Mouse (Mus musculus) ovary, postnatal 36 days (tissue): ENCODE results near the gene Igfbp5.

Source experiments
- DNase-seq: peaks from one replicate; pipeline ENCODE4 v3.0.0; 2022; ENCODE audit warnings: low spot score, mixed read lengths

Igfbp5 gene

DNA sequence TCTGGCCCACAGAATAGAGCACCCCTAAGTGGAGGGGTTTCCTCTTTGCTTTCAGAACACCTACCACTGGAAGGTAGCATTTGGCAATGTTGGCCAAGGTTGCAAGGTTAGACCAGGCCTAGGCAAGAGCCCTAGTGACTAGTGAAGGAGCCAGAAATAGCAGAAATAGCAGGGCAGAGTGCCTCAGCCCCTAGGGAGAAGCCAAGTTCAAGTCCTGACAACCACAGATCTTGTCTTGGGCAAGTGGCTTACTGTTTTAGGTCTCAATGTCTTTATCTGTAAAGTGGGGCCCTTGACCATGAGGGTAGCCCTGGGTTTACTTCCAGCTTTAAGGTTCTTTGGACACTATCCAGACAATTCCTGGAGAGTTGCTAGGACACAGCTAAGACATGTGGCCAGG, 5.4 kb downstream of the Igfbp5 start:
- DNase-seq = no peak

GRCm38 (mm10) chr1:72868429-72869215, 6.1 kb downstream of the Igfbp5 start:
- DNase-seq = no peak

DNA sequence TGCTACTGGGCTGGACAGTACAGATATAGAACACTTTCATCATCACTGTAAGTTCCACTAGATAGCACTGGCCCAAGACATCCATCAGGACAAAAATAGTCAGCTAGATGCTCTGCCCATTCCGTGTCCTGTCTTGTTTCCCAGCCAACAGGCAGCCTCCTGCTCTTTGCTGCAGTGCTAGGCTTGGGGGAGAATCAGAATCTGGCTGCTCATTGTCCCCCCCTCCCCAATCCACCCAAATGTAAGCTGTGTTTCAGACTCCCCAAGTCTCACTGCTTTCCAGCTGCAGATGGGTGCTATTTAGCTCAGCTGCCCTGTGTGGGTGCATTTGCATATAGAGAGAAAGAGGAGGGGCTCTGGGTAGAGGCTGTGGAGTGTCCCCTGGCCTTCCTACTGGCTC, 7.3 kb downstream of the Igfbp5 start:
- no peak for DNase-seq

- no peak for DNase-seq
Measured at GRCm38 (mm10) chr1:72866417-72866816, 8.3 kb downstream of the Igfbp5 start.

- peak; percentile 76 for DNase-seq
Measured at GRCm38 (mm10) chr1:72865900-72866299, 8.8 kb downstream of the Igfbp5 start.

DNA sequence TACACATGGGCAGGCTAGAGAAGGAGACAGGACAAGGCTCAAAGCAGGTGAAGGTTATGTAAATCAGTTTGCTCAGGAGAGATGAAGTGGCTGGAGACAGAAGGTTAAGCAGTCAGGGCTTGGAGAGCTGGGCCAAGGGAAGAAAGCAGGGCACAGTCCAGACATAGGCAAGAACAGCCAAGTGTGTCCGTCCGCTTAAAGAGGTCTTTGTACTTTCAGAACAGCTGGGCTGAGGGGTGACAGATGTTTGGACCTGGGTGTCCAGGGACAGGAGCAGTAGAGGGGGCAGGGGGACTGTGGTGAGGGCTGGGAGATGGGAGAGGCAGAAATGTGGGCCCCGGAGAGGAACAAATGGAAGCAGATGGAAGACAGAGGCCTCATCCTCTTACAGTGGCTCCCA, 10.4 kb downstream of the Igfbp5 start:
- no peak for DNase-seq

DNA sequence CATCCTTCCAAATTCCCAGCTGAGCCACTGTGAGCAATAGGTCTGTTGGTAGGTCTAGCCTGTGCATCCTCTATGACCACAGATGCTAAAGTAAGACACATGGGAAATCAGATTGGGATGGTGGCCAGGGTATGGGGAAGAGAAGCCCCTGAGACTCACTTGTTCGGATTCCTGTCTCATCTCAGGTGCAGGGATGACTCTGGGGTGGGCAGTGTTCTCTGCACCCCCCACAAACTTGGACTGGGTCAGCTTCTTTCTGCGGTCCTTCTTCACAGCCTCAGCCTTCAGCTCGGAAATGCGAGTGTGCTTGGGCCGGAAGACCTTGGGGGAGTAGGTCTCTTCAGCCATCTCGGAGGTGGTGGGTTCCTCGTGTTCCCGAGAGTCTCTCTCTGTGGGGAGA, 11.0 kb downstream of the Igfbp5 start:
- no peak for DNase-seq

GRCm38 (mm10) chr1:72862248-72862647, 12.4 kb downstream of the Igfbp5 start:
- no peak for DNase-seq

DNA sequence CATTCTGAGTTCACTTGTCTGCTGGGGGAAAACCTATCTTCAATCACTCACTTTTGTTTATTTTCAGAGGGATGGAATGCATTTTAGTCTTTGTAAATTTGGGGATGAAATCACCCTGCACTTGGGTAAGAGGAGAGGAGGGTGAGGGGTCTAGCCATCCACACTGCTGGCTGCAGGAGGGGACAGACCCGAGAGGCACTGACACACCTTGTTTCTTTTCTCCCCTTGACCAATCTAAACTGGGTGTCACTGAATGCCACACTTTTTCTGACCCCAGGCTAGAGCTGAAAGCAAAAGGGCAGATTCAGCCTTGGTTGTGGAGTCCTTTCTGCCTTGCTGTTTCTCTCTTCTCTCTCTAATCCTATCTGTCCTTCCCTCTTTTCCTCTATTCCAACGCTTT, 13.0 kb downstream of the Igfbp5 start:
- DNase-seq = no peak

DNA sequence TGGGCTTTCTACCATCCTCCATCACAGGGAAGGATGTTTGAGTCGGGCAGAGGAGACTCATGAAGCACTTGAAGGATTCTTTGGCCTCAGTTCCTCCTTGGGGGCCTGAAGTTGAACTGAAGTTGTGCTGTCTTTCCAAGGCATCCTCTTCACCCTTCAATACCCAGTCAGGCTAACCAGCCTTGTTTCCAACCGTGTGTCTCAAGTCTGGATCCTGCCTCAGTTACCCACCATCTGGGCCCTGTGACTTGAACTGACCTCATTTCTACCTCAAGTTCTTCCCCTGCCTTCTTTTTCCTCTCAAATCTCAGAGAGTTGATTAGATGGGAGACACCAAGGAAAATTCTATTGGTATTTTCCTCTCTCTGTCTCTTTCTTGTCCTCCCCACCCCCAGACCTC, 14.2 kb downstream of the Igfbp5 start:
- no peak for DNase-seq

GRCm38 (mm10) chr1:72859963-72860362, 14.7 kb downstream of the Igfbp5 start:
- DNase-seq = no peak

- DNase-seq = no peak
Measured at GRCm38 (mm10) chr1:72858874-72859273, 15.8 kb downstream of the Igfbp5 start.

DNA sequence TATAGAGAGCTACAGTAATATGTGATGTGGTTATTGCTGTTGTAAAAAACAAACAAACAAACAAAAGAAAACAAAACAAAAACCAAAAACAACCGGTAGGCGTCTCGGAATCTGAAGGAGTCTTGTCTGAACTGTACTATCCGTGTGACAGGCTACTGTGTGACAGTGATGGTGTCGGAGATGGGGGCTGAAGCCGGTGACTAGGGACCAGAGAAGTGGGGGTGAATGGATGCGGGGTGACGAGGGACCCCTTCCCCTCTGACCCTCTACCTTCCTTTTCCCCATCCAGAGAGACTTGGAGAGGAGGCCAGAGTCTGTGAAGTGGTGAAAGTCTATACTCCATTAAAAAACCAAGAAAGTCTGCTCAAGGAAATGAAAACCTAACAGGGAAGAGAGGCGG, 16.4 kb downstream of the Igfbp5 start:
- DNase-seq = no peak

DNA sequence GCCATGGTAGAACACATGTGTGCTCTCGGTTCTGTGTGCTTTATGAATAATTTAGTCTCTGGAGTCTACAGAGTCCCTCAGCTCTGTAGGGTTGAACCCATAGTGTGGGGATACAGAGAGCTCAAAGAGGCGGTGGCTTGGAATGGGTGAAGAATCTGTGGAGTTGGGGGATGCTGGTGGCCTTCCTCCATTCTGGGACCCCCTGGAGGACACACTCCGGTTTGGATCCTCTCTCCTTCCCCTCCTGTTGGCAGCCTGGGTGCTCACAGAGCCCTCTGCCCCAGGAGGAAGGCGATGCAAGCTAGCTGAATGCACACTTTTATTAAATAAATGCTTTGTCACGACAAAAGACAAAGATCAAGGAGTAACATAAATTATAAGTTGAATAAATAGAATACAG, 17.1 kb downstream of the Igfbp5 start:
- no peak for DNase-seq

DNA sequence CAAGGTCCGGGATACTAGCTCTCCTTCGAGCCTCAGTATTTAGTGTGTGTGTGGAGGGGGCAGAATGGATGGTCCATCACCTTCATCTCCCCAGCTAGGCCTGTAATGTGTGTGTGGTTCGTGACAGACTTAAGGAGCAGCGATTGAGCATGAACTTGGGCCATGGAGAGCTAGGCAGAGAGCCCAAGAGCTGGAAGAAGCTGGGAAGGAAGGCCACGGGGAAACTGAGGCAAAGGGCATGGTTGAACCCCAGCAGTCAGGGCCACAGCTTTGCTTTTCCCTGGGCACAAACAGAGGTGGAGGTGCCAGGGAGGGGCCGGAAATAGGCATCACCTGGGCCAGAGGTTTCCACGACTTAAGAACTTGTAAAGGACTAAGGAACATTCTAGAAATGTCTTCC, 17.5 kb downstream of the Igfbp5 start:
- no peak for DNase-seq

DNA sequence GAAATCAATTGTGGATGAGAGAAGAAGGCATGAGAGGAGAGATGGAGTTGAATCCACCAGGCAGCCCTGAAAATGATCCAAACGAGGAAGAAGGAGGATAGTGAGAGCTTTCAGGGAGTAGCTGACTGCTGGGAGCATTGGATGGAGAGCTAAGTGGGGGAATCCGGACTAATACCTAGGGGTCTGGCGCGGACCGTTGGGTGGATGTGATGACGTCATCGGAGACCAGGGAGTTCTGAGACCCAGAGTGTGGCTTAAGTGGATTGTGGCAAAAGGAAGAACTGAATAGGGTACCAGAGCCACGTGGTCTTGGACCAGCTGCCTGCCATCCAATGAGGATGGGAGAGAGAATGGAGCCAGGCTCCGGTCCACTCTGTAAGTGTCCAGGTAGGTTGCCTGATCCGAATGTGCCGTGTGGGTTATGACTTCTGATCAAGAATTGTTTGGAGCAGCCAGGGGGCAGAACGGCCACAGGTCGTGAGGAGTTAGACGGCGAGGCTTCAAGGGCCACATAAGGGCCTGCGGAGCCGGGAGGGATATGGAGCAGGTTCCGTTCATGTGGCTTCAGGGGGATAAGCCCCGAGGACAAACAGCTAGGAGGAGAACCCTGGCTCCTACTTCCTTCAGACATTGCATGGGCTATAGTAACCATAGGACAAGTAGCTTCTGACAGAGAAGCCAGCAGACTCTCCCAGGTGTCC, 18.3 kb downstream of the Igfbp5 start:
- no peak for DNase-seq

GRCm38 (mm10) chr1:72855729-72856128, 19.0 kb downstream of the Igfbp5 start:
- DNase-seq = no peak

GRCm38 (mm10) chr1:72854337-72855237, 20.1 kb downstream of the Igfbp5 start:
- DNase-seq = peak; percentile 47

DNA sequence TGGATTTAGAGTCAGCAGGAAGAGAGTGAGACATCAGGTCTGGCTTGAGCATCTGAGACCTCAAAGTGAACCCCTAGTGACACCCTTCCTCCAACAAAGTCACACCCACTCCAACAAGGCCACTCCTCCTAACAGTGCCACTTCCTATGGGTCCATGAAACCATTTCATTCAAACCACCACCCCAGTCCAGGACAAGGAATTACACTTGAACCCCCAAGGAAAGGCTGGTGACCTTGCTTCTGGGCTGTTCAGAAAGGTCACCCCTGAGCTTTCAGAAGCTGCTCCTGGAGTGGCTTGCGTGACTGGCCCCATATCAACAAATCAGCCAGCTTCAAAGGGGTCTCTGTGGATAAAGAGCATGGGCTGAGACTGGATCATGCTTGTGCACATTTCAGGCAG, 20.9 kb downstream of the Igfbp5 start:
- DNase-seq = no peak

- DNase-seq = no peak
Measured at GRCm38 (mm10) chr1:72849037-72849436, 25.6 kb downstream of the Igfbp5 start.

- no peak for DNase-seq
Measured at GRCm38 (mm10) chr1:72847849-72848380, 26.8 kb downstream of the Igfbp5 start.

DNA sequence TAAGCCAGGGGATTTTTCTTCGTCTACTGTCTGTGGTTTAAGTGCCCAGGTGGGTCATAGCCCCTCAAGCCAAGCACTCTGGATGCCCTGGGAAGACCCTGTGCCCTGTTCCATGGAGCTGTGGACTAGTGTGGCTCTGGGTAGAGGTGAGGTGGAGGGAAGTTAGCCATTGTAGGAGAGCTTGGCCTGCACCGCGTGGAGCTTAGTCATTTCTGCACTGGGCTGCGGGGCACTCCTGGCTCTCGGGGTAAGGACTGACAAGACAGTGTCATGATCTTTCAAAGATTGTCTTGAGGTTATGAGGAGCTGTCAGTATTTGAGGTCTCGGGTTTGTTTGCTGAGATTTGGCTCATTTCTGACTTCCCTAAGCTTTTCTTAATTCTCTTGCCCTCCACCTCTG, 30.0 kb downstream of the Igfbp5 start:
- DNase-seq = no peak
